Mouse (Mus musculus): ENCODE measurements at regions not wholly inside any gene's neighbourhood (a gene's known extent, or its start where the extent isn't known, plus 50 kb on each side); places are given as distances from the start of the nearest gene placed in this dataset. TPM values are rescaled to one million over a fixed set of nuclear protein-coding genes. Genes with fewer than 3 reads are reported as not detected.
A peak's percentile ranks its signal among the peaks of the same experiment; 100 is the strongest.

DNA sequence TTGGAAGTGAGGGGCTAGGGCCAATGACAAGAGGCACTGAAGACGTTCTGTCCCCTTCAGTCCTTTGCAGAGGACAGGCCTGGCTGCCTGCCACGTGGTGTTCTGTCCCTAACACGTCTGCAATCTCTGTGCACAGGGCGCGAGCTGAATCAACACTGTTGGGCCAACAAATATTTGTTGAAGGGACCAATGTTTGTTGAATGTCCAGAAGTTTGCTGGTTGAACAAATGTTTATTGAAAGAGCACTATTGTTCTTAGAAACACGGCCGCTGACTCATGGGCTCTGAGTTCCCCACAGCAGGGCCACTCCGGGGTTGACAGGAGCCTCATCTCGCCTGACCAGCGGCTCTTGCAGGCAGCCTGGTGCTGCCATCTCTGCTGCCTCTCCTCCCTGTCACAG lies 73.1 kb upstream of the Zbtb40 start:
- no peak for DNase-seq (ENCODE audit: extremely low spot score, low spot score)
- 70% methylated on average over 10 of the region's 10 CpGs for WGBS

DNA sequence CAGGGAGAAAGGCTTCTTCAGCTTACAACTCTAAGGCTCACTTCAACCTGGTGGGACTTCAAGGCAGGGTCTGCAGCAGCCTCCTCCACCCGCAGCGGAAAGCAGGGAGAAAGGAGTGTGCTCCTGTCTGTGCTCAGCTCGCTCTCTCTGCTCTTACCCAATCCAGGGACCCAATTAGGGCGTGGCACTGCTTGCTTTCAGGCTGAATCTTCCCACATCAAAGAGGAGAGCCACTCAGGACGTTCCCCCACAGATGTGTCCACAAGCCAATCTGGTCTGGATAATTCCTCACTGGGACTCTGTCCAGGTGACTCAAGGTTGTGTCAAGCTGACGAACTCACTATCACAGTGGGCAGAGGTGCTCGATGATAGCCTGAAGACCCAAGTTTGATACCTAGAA lies 72.0 kb upstream of the Zbtb40 start:
- WGBS, result 73% methylated on average over 7 of the region's 7 CpGs
- no peak for DNase-seq (ENCODE audit: extremely low spot score, low spot score)
- no peak overlapping the region for H3K4me3 ChIP-seq
- H3K4me1 ChIP-seq, result peaks cover 21% of the 10 kb centered on the region
- no peaks in the 10 kb centered on the region for H3K9me3 ChIP-seq
- no peak overlapping the region for H3K27ac ChIP-seq
- no peaks in the 10 kb centered on the region for H3K36me3 ChIP-seq (replicated peaks)
- peaks cover 35% of the 10 kb centered on the region for H3K27me3 ChIP-seq (ENCODE audit: poor library complexity, severe bottlenecking)

More for the DNA sequence above, 73.1 kb upstream of the Zbtb40 start:
- no peak overlapping the region for H3K4me3 ChIP-seq
- no peaks in the 10 kb centered on the region for H3K36me3 ChIP-seq (replicated peaks)
- H3K27me3 ChIP-seq (ENCODE audit: poor library complexity, severe bottlenecking), result peaks cover 33% of the 10 kb centered on the region
- no peak overlapping the region for H3K27ac ChIP-seq
- no peaks in the 10 kb centered on the region for H3K9me3 ChIP-seq
- H3K4me1 ChIP-seq, result peaks cover 21% of the 10 kb centered on the region

DNA sequence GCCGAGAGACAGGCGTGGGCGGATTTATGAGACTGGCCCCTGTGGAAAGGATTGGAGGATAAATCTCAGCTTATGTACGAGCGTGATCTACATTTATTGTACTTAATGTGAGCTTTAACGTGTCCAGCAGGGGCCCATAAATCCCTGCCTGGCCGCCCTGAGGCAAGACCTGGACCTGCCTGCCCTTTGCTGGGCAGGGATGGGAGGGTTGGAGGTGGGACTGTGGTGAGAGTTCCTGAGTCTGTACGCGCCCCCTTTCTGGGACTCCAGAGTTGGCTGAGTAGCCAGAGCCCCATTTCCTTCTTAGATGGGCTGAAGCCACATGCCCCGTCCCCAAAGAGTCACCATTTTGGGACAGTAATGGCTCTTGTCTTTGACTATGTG lies 69.7 kb upstream of the Zbtb40 start:
- peaks cover 35% of the 10 kb centered on the region for H3K27me3 ChIP-seq (ENCODE audit: poor library complexity, severe bottlenecking)
- no peak for DNase-seq (ENCODE audit: extremely low spot score, low spot score)
- peaks cover 21% of the 10 kb centered on the region for H3K4me1 ChIP-seq
- 15% methylated on average over 10 of the region's 10 CpGs for WGBS
- H3K9me3 ChIP-seq, result no peaks in the 10 kb centered on the region
- peak overlapping the region; percentile 79 for H3K27ac ChIP-seq
- no peaks in the 10 kb centered on the region for H3K36me3 ChIP-seq (replicated peaks)
- H3K4me3 ChIP-seq, result peak overlapping the region; percentile 52

DNA sequence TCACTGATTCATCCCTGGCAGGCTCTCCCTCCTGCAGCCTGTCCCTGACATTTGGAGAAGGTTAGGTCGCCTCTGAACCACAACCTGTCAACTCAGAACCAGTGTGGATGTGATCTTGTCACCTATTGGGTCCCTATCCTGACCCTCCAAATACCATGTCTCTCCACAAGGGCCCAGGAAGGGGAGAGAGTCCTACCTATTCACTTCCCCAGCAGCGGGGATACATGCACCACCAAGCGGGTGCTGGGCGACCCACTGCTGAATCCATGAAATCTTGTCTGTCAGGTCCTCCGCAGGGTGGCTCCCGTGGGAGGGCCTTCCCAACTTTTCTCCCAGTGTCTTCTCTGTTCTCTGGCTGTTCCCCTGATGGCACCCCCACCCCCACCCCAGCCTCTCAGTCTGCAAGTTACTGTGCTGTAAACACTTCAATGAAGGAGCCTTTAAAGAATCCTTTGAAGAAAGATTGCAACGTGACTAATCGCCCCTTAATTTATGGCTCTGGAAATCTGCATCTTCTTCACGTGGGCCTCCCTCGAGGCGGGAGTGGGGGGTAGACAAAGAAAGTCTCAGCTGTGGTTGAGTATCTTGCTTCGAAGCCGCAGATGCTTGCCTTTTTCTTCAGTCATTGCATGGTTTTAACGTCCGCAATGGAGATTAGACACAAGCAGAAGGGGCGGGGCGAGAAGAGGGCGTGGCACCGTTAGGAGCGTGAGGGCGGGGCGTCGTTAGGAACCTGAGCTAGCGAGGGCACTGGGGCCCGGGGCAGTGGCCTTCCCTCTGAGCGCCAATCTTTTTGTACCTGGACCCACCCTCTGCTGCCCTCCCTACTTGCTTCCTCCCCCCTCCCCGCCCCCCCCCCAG lies 69.1 kb upstream of the Zbtb40 start:
- peak overlapping the region; percentile 52 for H3K4me3 ChIP-seq
- peak overlapping the region; percentile 79 for H3K27ac ChIP-seq
- no peaks in the 10 kb centered on the region for H3K9me3 ChIP-seq
- DNase-seq (ENCODE audit: extremely low spot score, low spot score), result peak; percentile 79
- H3K36me3 ChIP-seq (replicated peaks), result no peaks in the 10 kb centered on the region
- H3K4me1 ChIP-seq, result peaks cover 21% of the 10 kb centered on the region
- H3K27me3 ChIP-seq (ENCODE audit: poor library complexity, severe bottlenecking), result peaks cover 35% of the 10 kb centered on the region
- 2% methylated on average over 26 of the region's 27 CpGs for WGBS

DNA sequence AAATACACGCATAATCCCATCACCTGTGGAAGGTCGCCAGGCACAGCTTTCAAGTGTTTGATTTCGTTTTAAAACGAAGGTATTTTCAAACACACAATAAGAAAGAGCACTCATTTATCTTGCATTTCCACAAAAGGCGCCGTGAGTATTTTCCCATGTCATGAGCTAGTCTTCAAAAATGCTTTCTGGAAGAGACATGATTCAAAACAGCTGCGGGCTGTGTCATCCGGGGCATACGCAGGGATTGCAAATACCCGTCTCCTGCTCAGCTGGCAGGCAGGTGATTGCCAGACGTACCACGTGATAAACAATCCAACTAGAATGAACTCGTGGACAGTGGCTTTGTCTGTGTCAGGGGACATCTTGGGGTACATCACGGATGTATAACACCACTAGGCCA lies 66.5 kb upstream of the Zbtb40 start:
- Histone ChIP-seq H3K27ac (no peak overlapping the region), H3K4me3 (no peak overlapping the region), H3K4me1 (peaks cover 21% of the 10 kb centered on the region), H3K36me3 (replicated peaks) (no peaks in the 10 kb centered on the region), H3K27me3 (ENCODE audit: poor library complexity, severe bottlenecking) (peaks cover 31% of the 10 kb centered on the region), H3K9me3 (no peaks in the 10 kb centered on the region)
- 89% methylated on average over 14 of the region's 14 CpGs for WGBS
- no peak for DNase-seq (ENCODE audit: extremely low spot score, low spot score)

DNA sequence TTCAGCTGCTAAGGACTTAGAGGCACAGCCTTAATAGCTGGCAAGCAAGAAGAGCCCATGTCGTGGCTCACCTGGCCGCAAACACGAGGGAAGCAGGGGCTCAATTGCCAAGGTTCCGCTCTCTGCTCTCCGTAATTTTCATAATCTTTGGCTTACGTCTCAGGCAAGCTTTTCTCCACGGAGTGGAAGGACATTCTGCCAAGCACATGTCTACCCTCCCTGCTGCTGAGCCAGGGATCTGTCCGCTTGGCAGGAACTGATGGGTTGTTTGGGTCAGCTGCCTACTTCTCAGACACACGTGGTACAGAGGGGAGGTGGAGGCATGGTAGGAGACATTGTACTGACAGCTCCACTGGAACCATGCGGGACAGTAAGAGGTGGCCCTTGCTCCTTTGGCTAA lies 61.7 kb upstream of the Zbtb40 start:
- Histone ChIP-seq H3K27me3 (ENCODE audit: poor library complexity, severe bottlenecking) (no peaks in the 10 kb centered on the region), H3K36me3 (replicated peaks) (no peaks in the 10 kb centered on the region), H3K4me3 (no peak overlapping the region), H3K27ac (no peak overlapping the region), H3K9me3 (no peaks in the 10 kb centered on the region), H3K4me1 (no peaks in the 10 kb centered on the region)
- WGBS, result 78% methylated on average over 10 of the region's 10 CpGs
- no peak for DNase-seq (ENCODE audit: extremely low spot score, low spot score)

DNA sequence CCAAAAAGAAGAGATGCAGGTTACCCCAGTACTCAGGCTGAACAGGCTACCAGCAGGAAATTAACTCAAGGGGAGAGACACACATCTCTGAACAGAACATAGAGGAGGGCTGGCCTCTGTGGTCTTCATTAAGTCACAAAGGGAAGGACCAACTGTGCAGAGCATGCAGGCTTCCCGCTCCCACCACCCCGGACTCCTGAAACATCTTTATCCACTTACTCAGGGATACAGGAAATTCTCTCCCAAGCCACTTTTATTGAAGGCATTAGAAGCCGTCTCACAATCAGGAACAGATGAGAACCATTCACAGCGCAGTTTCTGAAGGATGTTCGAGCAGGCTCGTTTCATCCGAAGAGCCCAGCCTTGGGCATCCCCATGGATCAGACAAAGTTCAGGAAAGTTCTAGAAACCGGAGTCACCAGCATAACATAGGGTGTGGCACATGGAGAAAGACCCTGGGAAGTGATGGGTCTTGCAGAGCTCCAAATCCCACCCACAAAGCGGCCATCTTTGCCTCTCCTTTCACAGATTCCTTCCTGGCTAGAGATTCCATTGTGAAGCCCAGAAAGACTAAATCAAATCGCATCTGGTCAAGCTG lies 55.9 kb upstream of the Zbtb40 start:
- H3K36me3 ChIP-seq (replicated peaks), result no peaks in the 10 kb centered on the region
- 0 out of 2 replicates have a peak, but pooled peaks cover 3% of the 10 kb centered on the region for H3K4me1 ChIP-seq
- WGBS, result 78% methylated on average over 10 of the region's 10 CpGs
- H3K4me3 ChIP-seq, result no peak overlapping the region
- no peaks in the 10 kb centered on the region for H3K27me3 ChIP-seq (ENCODE audit: poor library complexity, severe bottlenecking)
- H3K9me3 ChIP-seq, result no peaks in the 10 kb centered on the region
- DNase-seq (ENCODE audit: extremely low spot score, low spot score), result no peak
- peak overlapping the region; percentile 44; the same call in 1 of the 2 replicates for H3K27ac ChIP-seq

DNA sequence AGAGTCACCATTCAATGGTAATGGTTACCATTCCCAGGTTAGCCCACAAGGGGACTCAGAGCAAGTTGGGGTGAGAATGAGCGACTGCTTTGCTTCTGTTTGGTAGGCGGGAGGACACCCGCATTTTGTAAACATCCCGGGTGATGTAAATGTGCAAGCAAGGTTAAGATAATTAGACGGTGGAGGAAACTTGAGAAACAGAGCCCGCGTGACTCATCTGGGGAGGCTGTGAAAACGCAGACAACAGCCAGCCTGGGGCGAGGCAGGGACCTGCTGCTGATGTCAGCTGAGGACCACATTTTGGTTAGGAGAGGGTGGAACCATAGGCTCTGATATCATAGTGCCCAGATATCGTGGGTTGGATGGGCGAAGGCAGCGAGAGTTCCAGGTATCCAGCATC lies 52.6 kb upstream of the Zbtb40 start:
- no peaks in the 10 kb centered on the region for H3K9me3 ChIP-seq
- WGBS, result 94% methylated on average over 12 of the region's 12 CpGs
- 0 out of 2 replicates have a peak, but pooled peaks cover 3% of the 10 kb centered on the region for H3K4me1 ChIP-seq
- H3K4me3 ChIP-seq, result no peak overlapping the region
- H3K27ac ChIP-seq, result no peak overlapping the region
- no peaks in the 10 kb centered on the region for H3K27me3 ChIP-seq (ENCODE audit: poor library complexity, severe bottlenecking)
- no peak for DNase-seq (ENCODE audit: extremely low spot score, low spot score)
- no peaks in the 10 kb centered on the region for H3K36me3 ChIP-seq (replicated peaks)

DNA sequence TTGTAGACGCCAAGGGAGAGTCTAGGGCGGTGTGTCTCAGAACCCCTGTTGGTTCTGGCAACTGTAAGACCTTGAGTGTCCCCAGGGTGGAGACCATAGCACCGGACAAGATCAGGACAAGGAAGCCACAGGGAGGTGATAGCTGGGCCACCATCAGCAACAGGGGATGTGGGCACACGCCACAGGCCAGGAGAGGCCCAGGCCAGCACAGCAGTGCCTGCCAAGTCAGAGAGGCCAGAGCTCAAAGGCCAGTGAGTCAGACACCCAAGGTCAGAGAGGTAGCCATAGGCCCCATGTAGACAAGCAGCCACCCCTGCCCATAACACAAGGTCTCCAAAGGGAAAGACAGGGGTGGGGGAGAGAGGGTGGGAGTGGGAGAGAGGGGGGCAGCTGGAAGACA lies 52.2 kb upstream of the Zbtb40 start:
- 84% methylated on average over 4 of the region's 4 CpGs for WGBS
- DNase-seq (ENCODE audit: extremely low spot score, low spot score), result no peak
- no peak overlapping the region for H3K4me3 ChIP-seq
- H3K9me3 ChIP-seq, result no peaks in the 10 kb centered on the region
- 0 out of 2 replicates have a peak, but pooled peaks cover 3% of the 10 kb centered on the region for H3K4me1 ChIP-seq
- H3K27ac ChIP-seq, result no peak overlapping the region
- H3K27me3 ChIP-seq (ENCODE audit: poor library complexity, severe bottlenecking), result no peaks in the 10 kb centered on the region
- H3K36me3 ChIP-seq (replicated peaks), result no peaks in the 10 kb centered on the region

Small RNAs in the stretch of these regions (microRNA-seq; reads per million reads assigned to microRNA genes)
- gene Gm23263 (not detected), gene Gm25399 (not detected)
